Mouse (Mus musculus): Measurements from ENCODE around the gene Natd1. TPM values are rescaled to one million over a fixed set of nuclear protein-coding genes. Genes with fewer than 3 reads are reported as not detected.
A peak's percentile ranks its signal among the peaks of the same experiment; 100 is the strongest.

The Natd1 gene
- total RNA-seq, 1 experiment = 14.6 TPM

- Histone ChIP-seq H3K9ac (ENCODE audit: insufficient read depth, low read depth, low read length, poor library complexity, severe bottlenecking) (no peak overlapping the region), H3K27ac (ENCODE audit: insufficient read depth, low read depth, low read length, poor library complexity, severe bottlenecking) (no peak overlapping the region), H3K9me3 (ENCODE audit: control insufficient read depth, insufficient read depth, low read depth, low read length) (no peaks in the 10 kb centered on the region), H3K4me3 (ENCODE audit: insufficient read depth in 1 of 2, low read depth in 1 of 2, low read length in 2 of 2, poor library complexity in 1 of 2, severe bottlenecking in 1 of 2) (no peak overlapping the region), H3K36me3 (ENCODE audit: control insufficient read depth, insufficient read depth, low read length, poor library complexity, severe bottlenecking) (peaks cover 9% of the 10 kb centered on the region; the same call in 1 of the 2 replicates), H3K4me1 (ENCODE audit: control insufficient read depth in 2 of 2, insufficient read depth in 2 of 2, low read length in 2 of 2, poor library complexity in 1 of 2) (peaks cover 23 to 47% of the 10 kb centered on the region in 2 experiments)
- DNase-seq (ENCODE audit: low read depth, low spot score) = no peak
- in situ Hi-C loops (cut with MboI; ENCODE audit: low sequenced_read_pairs in 2 of 2, unreplicated experiment in 2 of 2) = no loop called here
- TF ChIP-seq ZC3H11A (IDR thresholded peaks at IDR 0.05; ENCODE audit: borderline replicate concordance, low read depth, low read length) (no peak), CHD2 (IDR thresholded peaks at IDR 0.05; ENCODE audit: low read depth, low read length) (no peak), MAFK (IDR thresholded peaks at IDR 0.05; ENCODE audit: insufficient read depth, low read depth, low read length) (no peak), HCFC1 (IDR thresholded peaks at IDR 0.05; ENCODE audit: borderline replicate concordance, insufficient read depth, low read length) (no peak), ZNF384 (IDR thresholded peaks at IDR 0.05; ENCODE audit: low read depth, low read length) (no peak)
These were observed 5.5 kb upstream of the Natd1 start for GRCm38 (mm10) chr11:60920021-60920420.

GRCm38 (mm10) chr11:60915201-60915600, 651 bp upstream of the Natd1 start:
- H3K27ac ChIP-seq (ENCODE audit: insufficient read depth, low read depth, low read length, poor library complexity, severe bottlenecking) = no peak overlapping the region
- DNase-seq (ENCODE audit: low read depth, low spot score) = no peak
- H3K4me1 ChIP-seq (ENCODE audit: control insufficient read depth in 2 of 2, insufficient read depth in 2 of 2, low read length in 2 of 2, poor library complexity in 1 of 2) = peaks cover 11 to 33% of the 10 kb centered on the region in 2 experiments
- in situ Hi-C loops (cut with MboI; ENCODE audit: low sequenced_read_pairs in 2 of 2, unreplicated experiment in 2 of 2) = no loop called here
- TF ChIP-seq CHD2 (IDR thresholded peaks at IDR 0.05; ENCODE audit: low read depth, low read length) (no peak), ZC3H11A (IDR thresholded peaks at IDR 0.05; ENCODE audit: borderline replicate concordance, low read depth, low read length) (no peak), HCFC1 (IDR thresholded peaks at IDR 0.05; ENCODE audit: borderline replicate concordance, insufficient read depth, low read length) (no peak), MAFK (IDR thresholded peaks at IDR 0.05; ENCODE audit: insufficient read depth, low read depth, low read length) (no peak), ZNF384 (IDR thresholded peaks at IDR 0.05; ENCODE audit: low read depth, low read length) (no peak)
- peaks cover 3% of the 10 kb centered on the region; the same call in 1 of the 2 replicates for H3K36me3 ChIP-seq (ENCODE audit: control insufficient read depth, insufficient read depth, low read length, poor library complexity, severe bottlenecking)
- no peak overlapping the region for H3K4me3 ChIP-seq (ENCODE audit: insufficient read depth in 1 of 2, low read depth in 1 of 2, low read length in 2 of 2, poor library complexity in 1 of 2, severe bottlenecking in 1 of 2)
- H3K9me3 ChIP-seq (ENCODE audit: control insufficient read depth, insufficient read depth, low read depth, low read length) = no peaks in the 10 kb centered on the region
- no peak overlapping the region for H3K9ac ChIP-seq (ENCODE audit: insufficient read depth, low read depth, low read length, poor library complexity, severe bottlenecking)

- H3K36me3 ChIP-seq (ENCODE audit: control insufficient read depth, insufficient read depth, low read length, poor library complexity, severe bottlenecking) = 0 out of 2 replicates have a peak, but pooled peaks cover 2% of the 10 kb centered on the region
- peak overlapping the region; percentile 87 for H3K9ac ChIP-seq (ENCODE audit: insufficient read depth, low read depth, low read length, poor library complexity, severe bottlenecking)
- DNase-seq (ENCODE audit: low read depth, low spot score) = peak; percentile 74
- 0 out of 2 replicates have a peak overlapping the region, but pooled peaks have one; percentile 9 for H3K27ac ChIP-seq (ENCODE audit: insufficient read depth, low read depth, low read length, poor library complexity, severe bottlenecking)
- H3K9me3 ChIP-seq (ENCODE audit: control insufficient read depth, insufficient read depth, low read depth, low read length) = no peaks in the 10 kb centered on the region
- peak overlapping the region; percentile 87 to 90 for H3K4me3 ChIP-seq (ENCODE audit: insufficient read depth in 1 of 2, low read depth in 1 of 2, low read length in 2 of 2, poor library complexity in 1 of 2, severe bottlenecking in 1 of 2)
- TF ChIP-seq HCFC1 (IDR thresholded peaks at IDR 0.05; ENCODE audit: borderline replicate concordance, insufficient read depth, low read length) (peak; percentile 68; the same call in 1 of the 2 replicates), ZNF384 (IDR thresholded peaks at IDR 0.05; ENCODE audit: low read depth, low read length) (no peak), ZC3H11A (IDR thresholded peaks at IDR 0.05; ENCODE audit: borderline replicate concordance, low read depth, low read length) (no peak)
- in situ Hi-C loops (cut with MboI; ENCODE audit: low sequenced_read_pairs in 2 of 2, unreplicated experiment in 2 of 2) = no loop called here
- H3K4me1 ChIP-seq (ENCODE audit: control insufficient read depth in 2 of 2, insufficient read depth in 2 of 2, low read length in 2 of 2, poor library complexity in 1 of 2) = peaks cover 11 to 35% of the 10 kb centered on the region in 2 experiments
These were observed 1.0 kb downstream of the Natd1 start for GRCm38 (mm10) chr11:60913301-60914196.

GRCm38 (mm10) chr11:60912525-60912973, 2.0 kb downstream of the Natd1 start:
- Histone ChIP-seq H3K36me3 (ENCODE audit: control insufficient read depth, insufficient read depth, low read length, poor library complexity, severe bottlenecking) (0 out of 2 replicates have a peak, but pooled peaks cover 2% of the 10 kb centered on the region), H3K9me3 (ENCODE audit: control insufficient read depth, insufficient read depth, low read depth, low read length) (no peaks in the 10 kb centered on the region), H3K4me1 (ENCODE audit: control insufficient read depth in 2 of 2, insufficient read depth in 2 of 2, low read length in 2 of 2, poor library complexity in 1 of 2) (peaks cover 8 to 30% of the 10 kb centered on the region in 2 experiments), H3K9ac (ENCODE audit: insufficient read depth, low read depth, low read length, poor library complexity, severe bottlenecking) (peak overlapping the region; percentile 87), H3K27ac (ENCODE audit: insufficient read depth, low read depth, low read length, poor library complexity, severe bottlenecking) (no peak overlapping the region), H3K4me3 (ENCODE audit: insufficient read depth in 1 of 2, low read depth in 1 of 2, low read length in 2 of 2, poor library complexity in 1 of 2, severe bottlenecking in 1 of 2) (peak overlapping the region; percentile 87 to 90)
- in situ Hi-C loops (cut with MboI; ENCODE audit: low sequenced_read_pairs in 2 of 2, unreplicated experiment in 2 of 2) = no loop called here
- no peak for DNase-seq (ENCODE audit: low read depth, low spot score)
- TF ChIP-seq CHD2 (IDR thresholded peaks at IDR 0.05; ENCODE audit: low read depth, low read length) (no peak), ZNF384 (IDR thresholded peaks at IDR 0.05; ENCODE audit: low read depth, low read length) (no peak), ZC3H11A (IDR thresholded peaks at IDR 0.05; ENCODE audit: borderline replicate concordance, low read depth, low read length) (no peak), HCFC1 (IDR thresholded peaks at IDR 0.05; ENCODE audit: borderline replicate concordance, insufficient read depth, low read length) (no peak), MAFK (IDR thresholded peaks at IDR 0.05; ENCODE audit: insufficient read depth, low read depth, low read length) (no peak)
